Mouse (Mus musculus) c-Kit-positive CD71-positive TER-119-positive erythroid progenitor cells, embryonic 14.5 days (primary cell): Measurements from ENCODE around the gene Pigs.

Experiments
- DNase-seq: peaks from one replicate; pipeline ENCODE4 v3.0.0-alpha.2; 2013; ENCODE audit warnings: low spot score

The Pigs gene

DNA sequence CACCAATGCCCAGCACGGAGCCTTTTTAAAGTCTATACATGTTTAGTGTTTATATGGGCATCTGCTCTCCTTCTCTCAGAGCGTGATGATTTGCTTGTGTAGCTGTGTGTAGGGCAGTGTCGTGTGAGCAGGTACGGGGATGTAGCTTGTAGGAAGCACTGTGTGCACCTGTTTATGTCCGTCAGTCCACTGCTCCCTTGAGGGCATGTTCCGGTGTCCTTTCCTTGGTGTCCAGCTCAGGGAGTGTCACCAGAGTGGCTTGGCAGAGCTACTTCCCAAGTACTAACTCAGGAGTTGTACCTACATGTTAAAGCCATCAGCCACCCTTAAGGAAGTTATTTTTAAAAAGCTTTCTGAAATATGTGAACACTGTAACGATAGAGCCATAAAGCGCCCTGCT, 8.8 kb downstream of the Pigs start:
- no peak for DNase-seq

DNA sequence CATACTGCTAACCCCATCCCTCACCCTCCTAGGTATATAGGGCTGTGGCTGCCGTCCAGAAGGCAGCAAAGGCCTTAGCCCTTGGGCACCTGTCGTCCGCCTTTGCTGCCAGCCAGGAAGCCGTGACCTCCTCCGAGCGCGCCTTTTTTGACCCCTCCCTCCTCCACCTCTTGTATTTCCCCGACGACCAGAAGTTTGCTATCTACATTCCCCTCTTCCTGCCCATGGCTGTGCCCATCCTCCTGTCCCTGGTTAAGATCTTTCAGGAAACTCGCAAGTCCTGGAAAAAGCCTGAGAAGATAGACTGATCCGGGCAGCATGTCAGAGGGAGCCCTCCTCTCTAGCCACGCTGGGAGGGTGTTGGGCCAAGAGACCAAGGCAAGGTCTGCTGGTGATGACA, 13.5 kb downstream of the Pigs start:
- no peak for DNase-seq

- DNase-seq = peak; percentile 65
Observed at GRCm38 (mm10) chr11:78343381-78344327, 15.4 kb downstream of the Pigs start, which contains the start of gene Unc119. TSS of gene Unc119 (plus strand) at chr11:78343482.

- DNase-seq = peak; percentile 64
Observed at GRCm38 (mm10) chr11:78344328-78344889, 16.2 kb downstream of the Pigs start.

DNA sequence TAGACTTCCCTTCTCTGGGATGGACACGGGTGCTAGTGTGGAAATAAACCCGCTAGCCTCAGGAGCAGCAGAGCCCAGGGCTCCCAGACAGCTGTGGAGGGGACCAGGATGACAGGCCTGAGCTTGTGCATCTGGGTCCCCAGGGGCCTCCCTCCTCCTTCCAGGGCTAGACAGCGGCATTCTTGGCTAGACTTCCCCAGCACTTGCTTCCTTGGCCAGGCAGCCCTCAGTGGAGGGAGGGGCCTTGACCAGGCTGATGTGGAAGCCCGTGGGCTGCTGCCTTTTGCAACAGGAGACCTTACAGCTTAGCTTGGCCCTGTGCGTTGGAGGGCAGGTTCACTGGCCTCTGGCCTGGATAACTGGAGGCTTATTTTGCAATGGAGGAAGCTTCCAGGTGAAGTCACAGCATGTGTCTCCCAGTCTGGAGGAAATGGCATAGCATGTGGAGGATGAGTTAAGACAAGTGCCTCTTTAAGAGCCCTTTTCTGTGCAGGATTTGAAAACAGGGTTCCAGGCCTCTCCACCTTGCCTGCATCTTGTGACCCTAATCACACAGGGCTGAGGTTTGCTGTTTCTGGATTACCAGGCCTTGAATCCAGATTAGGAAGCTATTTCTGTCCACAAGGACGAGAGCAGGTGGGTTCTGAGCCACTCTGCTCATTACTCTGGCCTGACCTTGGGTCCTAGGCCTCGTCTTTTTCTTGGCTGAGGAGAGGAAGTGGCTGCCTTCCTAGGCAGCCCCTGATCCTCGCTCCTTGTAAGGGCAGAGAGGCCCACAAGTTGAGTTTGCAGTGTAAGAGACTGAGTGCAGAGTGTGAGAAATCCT, 16.9 kb downstream of the Pigs start:
- DNase-seq = no peak

DNA sequence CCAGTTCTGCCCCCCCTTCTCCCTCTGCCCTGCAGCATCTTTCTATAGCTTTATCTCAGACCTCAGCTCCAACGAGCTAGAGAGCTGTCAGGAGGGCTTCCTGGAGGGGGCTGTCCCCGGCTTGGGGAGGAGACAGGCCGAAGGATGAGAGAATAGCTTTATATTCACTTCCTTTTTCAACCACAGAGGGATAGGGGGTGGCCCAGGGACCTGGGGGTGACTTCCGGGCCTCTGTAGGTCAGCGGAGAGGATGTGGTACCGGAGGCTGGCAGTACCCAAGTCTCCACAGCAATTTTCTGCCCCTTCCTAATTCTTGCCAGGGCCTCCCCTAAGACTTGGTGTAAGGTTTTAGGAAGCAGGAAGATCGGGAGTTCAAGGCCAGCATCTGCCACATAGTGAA, 17.6 kb downstream of the Pigs start:
- DNase-seq = no peak

GRCm38 (mm10) chr11:78346326-78347069, 18.3 kb downstream of the Pigs start:
- DNase-seq = no peak

DNA sequence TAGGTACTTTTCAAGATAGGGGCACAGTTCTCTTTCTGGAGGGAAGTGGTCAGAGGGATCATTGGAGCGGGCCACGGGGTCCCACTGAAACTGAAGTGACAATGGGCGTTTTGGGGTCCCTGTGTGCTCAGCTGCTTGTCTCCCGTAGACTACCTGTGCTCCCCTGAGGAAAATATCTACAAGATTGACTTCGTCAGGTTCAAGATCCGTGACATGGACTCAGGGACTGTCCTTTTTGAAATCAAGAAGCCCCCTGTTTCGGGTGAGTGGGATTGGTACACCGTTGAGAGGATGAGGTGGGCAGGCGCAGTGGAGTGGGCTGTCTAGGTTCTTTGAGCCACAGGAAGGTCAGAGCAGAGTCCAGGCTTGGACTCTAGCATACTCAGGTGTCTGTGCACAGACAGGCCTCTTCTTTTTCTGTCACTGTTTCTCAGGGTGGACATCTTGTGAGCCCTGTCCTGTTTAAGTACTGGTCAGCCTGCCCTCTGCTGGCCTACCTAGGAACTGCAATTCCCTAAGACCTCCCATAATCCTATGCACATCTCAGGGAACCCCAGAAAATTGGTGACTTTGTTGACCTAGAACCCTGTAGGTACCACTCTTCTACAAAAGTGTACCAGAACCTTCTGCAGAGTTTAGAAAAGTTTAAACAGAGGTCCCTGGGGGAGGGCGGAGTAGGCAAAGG, 19.0 kb downstream of the Pigs start:
- DNase-seq = peak; percentile 85

GRCm38 (mm10) chr11:78347908-78348307, 19.7 kb downstream of the Pigs start:
- DNase-seq = no peak

DNA sequence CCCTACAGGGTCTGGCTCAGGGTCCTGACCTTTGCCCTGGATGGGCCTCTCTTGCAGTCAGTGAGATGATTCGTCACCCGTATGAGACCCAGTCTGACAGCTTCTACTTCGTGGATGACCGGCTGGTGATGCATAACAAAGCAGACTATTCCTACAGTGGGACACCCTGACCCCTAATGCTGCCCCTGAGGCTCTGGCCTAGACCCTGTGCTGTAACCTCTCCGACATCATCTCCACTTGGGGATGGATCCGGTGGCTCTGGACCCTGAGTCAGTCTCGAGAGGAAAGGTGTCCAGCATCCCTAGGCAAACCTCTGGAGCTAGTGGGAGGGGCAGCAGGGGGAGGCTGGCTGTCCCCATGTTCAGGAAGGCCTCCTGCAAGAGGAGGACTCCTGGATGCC, 20.3 kb downstream of the Pigs start:
- DNase-seq = no peak

GRCm38 (mm10) chr11:78349441-78350358, 21.5 kb downstream of the Pigs start:
- no peak for DNase-seq

DNA sequence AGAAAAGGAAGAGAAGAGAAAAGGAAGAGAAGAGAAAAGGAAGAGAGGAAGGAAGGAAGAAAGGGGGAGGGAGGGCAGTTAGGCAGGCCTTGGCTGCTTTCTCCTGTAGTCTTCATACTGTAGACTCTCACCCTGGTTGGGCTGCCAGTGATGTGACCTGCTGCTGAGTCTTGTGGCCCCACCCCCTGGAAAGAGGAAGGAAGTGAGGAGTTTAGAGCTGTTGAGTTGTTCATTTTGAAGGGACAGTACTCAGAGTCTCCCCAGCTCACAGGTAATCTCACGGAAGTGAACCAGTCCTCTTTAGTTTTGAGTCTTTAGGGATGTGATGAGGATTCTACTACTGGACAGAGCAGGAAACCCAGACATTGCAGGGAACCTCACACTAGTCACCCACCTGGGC, 24.9 kb downstream of the Pigs start:
- no peak for DNase-seq

DNA sequence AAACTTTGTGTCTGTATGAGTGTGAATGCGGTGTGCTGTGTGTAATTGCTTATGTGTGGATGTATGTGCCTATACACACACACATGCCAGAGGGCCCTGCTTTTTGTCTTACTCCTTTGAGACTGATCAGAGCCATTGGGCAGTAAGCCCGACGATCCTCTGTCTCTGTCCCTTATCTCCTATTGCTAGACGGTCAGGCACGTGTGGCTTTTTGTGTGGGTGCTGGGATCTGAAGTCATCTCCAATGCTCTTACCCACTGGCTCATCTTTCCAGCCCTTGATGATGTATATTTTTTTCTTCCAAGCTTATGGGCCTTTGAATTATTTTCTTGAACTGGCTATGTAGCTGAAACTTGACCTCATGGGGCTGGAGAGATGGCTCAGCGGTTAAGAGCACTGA, 26.7 kb downstream of the Pigs start:
- DNase-seq = no peak

DNA sequence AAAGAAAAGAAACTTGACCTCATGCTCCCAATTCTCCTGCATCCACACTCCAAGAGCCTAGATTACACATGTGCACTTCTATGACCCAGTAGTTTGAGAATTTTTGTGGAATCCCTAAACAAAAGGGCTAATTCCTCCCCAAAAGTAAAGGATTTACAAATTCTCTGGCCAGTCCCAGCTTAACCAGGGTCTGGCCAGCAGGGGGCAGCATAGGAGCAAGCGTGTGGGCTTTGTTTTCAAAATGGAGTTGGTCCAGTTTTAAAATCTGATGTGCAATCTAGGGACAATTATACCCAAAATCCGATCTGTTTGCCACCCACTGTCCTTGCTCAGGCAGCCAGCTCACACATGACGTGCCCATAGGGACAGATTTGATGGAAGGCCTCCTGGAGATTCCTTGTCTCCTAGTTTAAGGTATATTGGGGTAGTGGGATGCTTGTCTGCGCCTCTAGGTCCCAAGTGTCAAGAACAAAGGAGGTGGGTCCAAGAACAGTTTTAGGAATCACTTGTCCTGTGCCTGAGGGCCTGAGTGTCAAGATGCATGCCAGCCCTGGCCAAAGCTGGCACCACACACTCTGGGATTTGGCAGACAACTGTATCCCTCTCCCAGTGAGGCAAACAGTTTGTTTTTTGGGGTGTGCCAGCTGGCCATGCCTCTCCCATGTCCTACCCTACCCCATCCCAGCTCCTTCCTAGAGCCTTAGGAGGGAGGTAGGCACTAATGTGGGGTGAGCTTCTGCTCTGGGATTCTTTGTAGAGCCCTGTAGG, 27.4 kb downstream of the Pigs start:
- DNase-seq = peak; percentile 55

DNA sequence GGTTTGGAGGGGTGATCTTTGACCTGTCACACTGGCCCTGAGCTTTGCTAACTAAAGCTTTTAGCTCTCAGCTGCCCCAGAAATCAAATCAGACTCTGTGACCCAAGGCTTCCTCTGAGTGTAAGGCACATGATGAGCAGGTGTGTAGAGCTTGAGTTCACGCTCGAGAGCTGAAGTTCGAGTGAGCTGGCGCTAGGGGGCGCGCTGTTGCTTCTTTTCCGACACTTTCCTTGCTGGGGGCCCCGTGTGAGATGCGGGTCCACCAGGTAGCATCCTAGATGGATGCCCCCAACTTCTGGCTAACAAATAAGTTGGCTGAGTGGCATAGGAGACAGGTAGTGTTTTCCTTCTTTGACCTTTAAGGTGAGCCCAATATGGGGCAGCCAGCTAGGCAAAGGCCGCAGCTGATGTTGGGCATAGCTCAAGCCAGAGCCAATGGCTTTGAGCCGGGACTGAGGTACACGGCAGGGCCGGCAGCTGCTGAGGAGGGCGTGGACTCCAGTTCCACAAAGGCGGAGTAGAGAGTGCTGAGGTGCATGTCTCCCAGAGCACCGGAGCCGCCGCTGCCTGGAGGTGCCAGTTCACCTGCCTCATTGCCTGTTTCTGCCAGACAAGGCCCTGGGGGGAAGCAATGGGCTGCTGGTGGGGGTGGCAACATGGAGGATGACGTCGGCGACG, 30.3 kb downstream of the Pigs start:
- DNase-seq = peak; percentile 51

DNA sequence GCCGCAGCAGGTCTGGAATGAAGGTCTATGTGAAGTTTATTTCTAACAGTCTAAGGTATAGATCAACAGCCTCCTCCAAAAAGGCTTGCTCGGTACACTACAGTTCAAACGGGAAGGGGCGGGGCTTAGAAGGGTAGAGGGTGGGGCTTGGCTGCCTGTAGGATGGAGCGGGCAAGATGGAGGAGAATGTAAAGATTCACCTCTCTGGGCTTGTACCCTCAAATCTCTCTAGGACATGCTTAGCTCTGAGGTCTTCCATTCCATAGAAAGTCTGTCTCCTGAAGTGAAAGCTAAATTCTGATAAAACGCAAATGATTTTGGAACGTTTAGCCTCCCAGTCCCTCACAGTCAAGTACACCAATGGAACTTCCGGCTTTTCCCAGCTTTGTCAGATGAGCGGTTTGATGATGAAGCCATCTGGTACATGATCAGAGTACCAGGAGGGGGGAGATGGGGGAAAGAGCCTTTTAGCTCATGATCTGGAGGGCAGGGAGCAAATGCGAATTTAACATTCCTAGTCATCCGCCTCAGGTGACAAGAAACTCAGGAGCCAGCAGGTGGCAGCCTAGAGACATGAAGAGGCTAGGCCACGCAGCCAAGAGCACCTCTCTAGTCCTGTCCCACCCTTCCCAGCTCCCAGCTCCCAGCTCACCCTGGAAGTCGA, 32.0 kb downstream of the Pigs start:
- peak; percentile 77 for DNase-seq

DNA sequence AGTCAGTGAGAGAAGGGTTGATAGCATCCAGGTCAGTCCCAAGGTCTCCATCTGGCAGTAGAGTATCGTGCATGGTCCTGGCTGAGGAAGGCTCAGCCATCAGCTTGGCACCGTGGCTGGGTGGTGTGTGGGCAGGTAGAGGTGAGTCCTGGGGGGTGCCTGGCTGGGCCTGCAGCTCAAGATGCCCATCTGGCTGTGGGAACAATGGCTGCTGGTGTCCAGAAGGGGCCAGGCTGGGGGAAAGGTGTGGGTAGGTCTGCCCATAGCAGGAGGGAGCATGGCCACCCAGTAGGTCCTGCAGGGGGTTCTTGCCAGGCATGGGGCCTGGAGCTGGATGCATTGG, 32.5 kb downstream of the Pigs start:
- DNase-seq = no peak

DNA sequence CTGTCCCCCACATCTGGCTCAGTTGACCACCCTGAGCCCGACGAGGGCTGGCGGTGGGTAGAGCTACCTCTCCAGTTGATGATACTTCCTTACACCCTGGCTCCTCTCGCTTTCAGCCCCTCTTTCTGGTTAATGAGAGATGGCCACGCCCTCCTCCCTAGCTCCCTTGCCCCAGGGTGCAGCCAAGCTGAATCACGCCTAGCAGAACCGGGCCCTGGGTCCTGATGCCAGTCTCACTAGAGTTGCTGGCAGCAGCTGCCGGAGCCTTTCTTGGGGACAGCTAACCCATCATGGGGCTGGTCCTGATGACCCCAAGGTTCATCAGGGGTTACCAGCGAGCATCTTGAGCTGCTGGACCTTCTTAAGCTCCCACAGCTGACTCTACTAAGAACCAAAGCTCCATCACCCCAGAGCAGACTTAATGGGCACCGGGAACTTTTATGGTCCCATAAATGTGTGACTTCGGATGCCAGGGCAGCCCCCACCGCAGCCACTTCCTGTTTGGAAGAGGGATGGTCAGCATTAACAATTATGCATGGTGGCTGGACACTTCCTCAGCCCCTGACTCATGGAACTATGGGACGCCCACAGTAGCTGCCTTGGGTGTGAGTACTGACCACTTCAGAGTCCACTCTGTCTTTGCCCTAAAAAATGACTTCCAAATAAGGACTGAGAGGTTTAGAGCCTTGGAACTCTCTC, 35.2 kb downstream of the Pigs start:
- no peak for DNase-seq
